Mouse (Mus musculus) midbrain, embryonic 13.5 days (tissue): ENCODE measurements around the gene Sema6b. TPM values are rescaled to one million over a fixed set of nuclear protein-coding genes. Genes with fewer than 3 reads are reported as not detected.

Experiments used
- ATAC-seq: fragments of 200-750 bp; cut with Nextera tagmentation; 2 replicates; pipeline ENCODE4 v1.8.0; 2017; ENCODE audit warnings: mild to moderate bottlenecking, moderate TSS enrichment, moderate library complexity
- H3K27ac ChIP-seq: fragments of 300-500 bp; sonication (generic); 2 replicates; pipeline ENCODE4 v1.5.1; 2015; ENCODE audit warnings: inconsistent platforms, mild to moderate bottlenecking, moderate library complexity
- H3K27me3 ChIP-seq: fragments of 300-500 bp; sonication (generic); 2 replicates; pipeline ENCODE4 v1.6.1; 2015; ENCODE audit warnings: mild to moderate bottlenecking, inconsistent platforms
- H3K36me3 ChIP-seq: fragments of 300-500 bp; sonication (generic); 2 replicates; pipeline ENCODE4 v1.6.1; 2015; ENCODE audit warnings: mild to moderate bottlenecking, inconsistent platforms
- H3K4me1 ChIP-seq: fragments of 300-500 bp; sonication (generic); replicated peaks from 2 replicates; pipeline ENCODE4 v1.6.1; 2015; ENCODE audit warnings: inconsistent platforms
- H3K4me2 ChIP-seq: fragments of 300-500 bp; sonication (generic); replicated peaks from 2 replicates; pipeline ENCODE4 v1.6.1; 2015; ENCODE audit warnings: moderate library complexity, mild to moderate bottlenecking, inconsistent platforms
- H3K4me3 ChIP-seq: fragments of 300-500 bp; sonication (generic); replicated peaks from 2 replicates; pipeline ENCODE4 v1.5.1; 2015; ENCODE audit warnings: mild to moderate bottlenecking, inconsistent platforms
- H3K9ac ChIP-seq: fragments of 300-500 bp; sonication (generic); replicated peaks from 2 replicates; pipeline ENCODE4 v1.6.1; 2015; ENCODE audit warnings: mild to moderate bottlenecking, inconsistent platforms
- H3K9me3 ChIP-seq: fragments of 300-500 bp; sonication (generic); 2 replicates; pipeline ENCODE4 v1.6.1; 2016; ENCODE audit warnings: mild to moderate bottlenecking, inconsistent platforms
- WGBS: fragments of 180-500 bp; shearing (Covaris S2); methylation state at CpG from one replicate; pipeline ENCODE4 v1.1.7; 2015; 5-methylcytosine and 5-hydroxymethylcytosine counted together
- polyA plus RNA-seq: library from polyadenylated mRNA; unstranded; fragments of >200 nt; fragmentation: Nextera tagmentation; extraction: Ambion mirVana; gene quantifications from 2 replicates; pipeline ENCODE4 v1.2.1, GENCODE M21; 2015

Gene Sema6b
- polyA plus RNA-seq, 1 experiment from 2014 or later = 10.4 TPM

- no peak overlapping the region for H3K9ac ChIP-seq
- peaks cover 27% of the 10 kb centered on the region for H3K4me1 ChIP-seq
- H3K27ac ChIP-seq = no peak overlapping the region
- H3K4me3 ChIP-seq = no peak overlapping the region
- no peak overlapping the region for H3K4me2 ChIP-seq
- H3K27me3 ChIP-seq = peaks cover 14% of the 10 kb centered on the region
- 85% methylated on average over 3 of the region's 3 CpGs for WGBS
- no peak for ATAC-seq
- H3K9me3 ChIP-seq = no peaks in the 10 kb centered on the region
- H3K36me3 ChIP-seq = no peaks in the 10 kb centered on the region
These were observed 24.4 kb upstream of the Sema6b start for GRCm38 (mm10) chr17:56164510-56164909.

DNA sequence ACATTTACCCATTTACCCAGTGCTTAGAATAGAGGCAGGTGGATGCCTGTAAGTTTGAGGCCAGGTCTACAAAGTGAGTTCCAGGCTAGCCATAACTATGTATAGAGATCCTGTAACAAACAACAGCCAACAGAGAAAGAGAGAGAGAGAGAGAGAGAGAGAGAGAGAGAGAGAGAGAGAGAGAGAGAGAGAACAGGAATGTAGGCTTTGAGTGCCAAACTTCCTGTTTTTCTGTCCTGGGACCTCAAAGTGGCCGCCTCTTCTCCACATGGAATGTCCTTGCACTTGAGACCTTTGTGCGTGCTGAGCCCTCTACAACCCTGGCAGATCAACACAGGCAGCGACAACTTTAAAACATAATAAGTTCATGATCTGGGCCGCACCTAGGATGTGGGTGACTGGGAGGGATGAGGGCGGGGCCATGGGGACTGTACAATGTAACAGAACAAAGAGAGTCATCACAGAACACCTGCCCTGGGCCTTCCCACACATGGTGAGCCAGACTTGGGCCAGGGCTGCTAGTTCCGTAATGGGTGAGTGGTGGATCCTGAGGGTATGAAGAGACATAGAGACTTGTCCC, 23.5 kb upstream of the Sema6b start:
- no peak for ATAC-seq
- H3K9me3 ChIP-seq = no peaks in the 10 kb centered on the region
- H3K36me3 ChIP-seq = no peaks in the 10 kb centered on the region
- 81% methylated on average over 6 of the region's 6 CpGs for WGBS
- H3K4me1 ChIP-seq = peaks cover 27% of the 10 kb centered on the region
- 0 out of 2 replicates have a peak overlapping the region, but pooled peaks have one; percentile 80 for H3K4me2 ChIP-seq
- H3K27me3 ChIP-seq = peaks cover 18% of the 10 kb centered on the region
- no peak overlapping the region for H3K9ac ChIP-seq
- no peak overlapping the region for H3K4me3 ChIP-seq
- H3K27ac ChIP-seq = no peak overlapping the region

DNA sequence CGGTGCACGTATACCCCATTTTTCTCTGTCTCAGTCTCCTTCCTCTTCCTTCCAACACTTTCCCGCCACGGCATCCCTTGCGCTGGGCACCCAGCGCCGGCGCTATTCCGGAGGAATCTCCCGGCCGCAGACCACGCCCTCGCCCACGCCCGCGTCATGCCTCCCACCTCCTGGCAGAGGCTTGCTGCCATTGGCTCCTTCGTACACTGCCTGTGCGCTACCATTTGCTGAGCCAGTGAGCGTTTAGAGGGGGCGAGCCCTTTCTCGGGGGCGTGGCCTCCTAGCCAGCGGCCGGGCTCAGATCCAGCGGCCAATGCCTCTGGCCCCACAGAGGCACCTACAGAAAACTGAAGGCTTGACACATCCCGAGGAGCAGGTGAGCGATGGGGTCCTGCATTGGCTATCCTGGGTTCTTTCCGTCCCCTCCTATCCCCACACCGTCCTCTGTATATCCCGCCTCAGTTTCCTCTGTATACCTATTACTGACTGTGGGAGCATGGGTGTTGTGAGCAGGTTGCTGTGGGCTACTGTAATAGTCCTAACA, 22.2 kb upstream of the Sema6b start, which contains the start of gene Tnfaip8l1:
TSS of gene Tnfaip8l1 (plus strand) at position 247 of the 544 bp plus-strand sequence.
- no peak within 1 kb of the TSS for H3K27ac ChIP-seq
- under 1% methylated on average over 30 of the region's 30 CpGs for WGBS
- peaks cover 27% of the 10 kb centered on the region for H3K4me1 ChIP-seq
- peak; percentile 98 for ATAC-seq
- H3K4me3 ChIP-seq = peak within 1 kb of the TSS; percentile 44
- H3K27me3 ChIP-seq = peaks cover 27% of the 10 kb centered on the region
- no peaks in the 10 kb centered on the region for H3K9me3 ChIP-seq
- peak within 1 kb of the TSS; percentile 63 for H3K9ac ChIP-seq
- peak within 1 kb of the TSS; percentile 80 for H3K4me2 ChIP-seq
- H3K36me3 ChIP-seq = no peaks in the 10 kb centered on the region

GRCm38 (mm10) chr17:56159729-56160128, 19.6 kb upstream of the Sema6b start:
- under 1% methylated on average over 9 of the region's 9 CpGs for WGBS
- Histone ChIP-seq H3K4me1 (peaks cover 16% of the 10 kb centered on the region), H3K9ac (no peak overlapping the region), H3K4me3 (no peak overlapping the region), H3K27ac (no peak overlapping the region), H3K36me3 (no peaks in the 10 kb centered on the region), H3K4me2 (no peak overlapping the region), H3K9me3 (no peaks in the 10 kb centered on the region), H3K27me3 (peaks cover 38% of the 10 kb centered on the region)
- no peak for ATAC-seq

- 30% methylated on average over 9 of the region's 9 CpGs for WGBS
- H3K27me3 ChIP-seq = peaks cover 37% of the 10 kb centered on the region
- no peak overlapping the region for H3K4me3 ChIP-seq
- no peak overlapping the region for H3K27ac ChIP-seq
- peaks cover 24% of the 10 kb centered on the region for H3K4me1 ChIP-seq
- peak; percentile 47 for ATAC-seq
- no peaks in the 10 kb centered on the region for H3K36me3 ChIP-seq
- H3K4me2 ChIP-seq = no peak overlapping the region
- no peaks in the 10 kb centered on the region for H3K9me3 ChIP-seq
- H3K9ac ChIP-seq = peak overlapping the region; percentile 25; the same call in 1 of the 2 replicates
These were observed 13.5 kb upstream of the Sema6b start for GRCm38 (mm10) chr17:56153643-56154042.

- Histone ChIP-seq H3K27ac (no peak overlapping the region), H3K4me1 (peaks cover 41% of the 10 kb centered on the region), H3K4me2 (no peak overlapping the region), H3K9ac (no peak overlapping the region), H3K27me3 (peaks cover 38% of the 10 kb centered on the region), H3K36me3 (no peaks in the 10 kb centered on the region), H3K9me3 (no peaks in the 10 kb centered on the region), H3K4me3 (no peak overlapping the region)
- WGBS = 44% methylated on average over 2 of the region's 2 CpGs
- no peak for ATAC-seq
These were observed 9.8 kb upstream of the Sema6b start for GRCm38 (mm10) chr17:56149897-56150296.

DNA sequence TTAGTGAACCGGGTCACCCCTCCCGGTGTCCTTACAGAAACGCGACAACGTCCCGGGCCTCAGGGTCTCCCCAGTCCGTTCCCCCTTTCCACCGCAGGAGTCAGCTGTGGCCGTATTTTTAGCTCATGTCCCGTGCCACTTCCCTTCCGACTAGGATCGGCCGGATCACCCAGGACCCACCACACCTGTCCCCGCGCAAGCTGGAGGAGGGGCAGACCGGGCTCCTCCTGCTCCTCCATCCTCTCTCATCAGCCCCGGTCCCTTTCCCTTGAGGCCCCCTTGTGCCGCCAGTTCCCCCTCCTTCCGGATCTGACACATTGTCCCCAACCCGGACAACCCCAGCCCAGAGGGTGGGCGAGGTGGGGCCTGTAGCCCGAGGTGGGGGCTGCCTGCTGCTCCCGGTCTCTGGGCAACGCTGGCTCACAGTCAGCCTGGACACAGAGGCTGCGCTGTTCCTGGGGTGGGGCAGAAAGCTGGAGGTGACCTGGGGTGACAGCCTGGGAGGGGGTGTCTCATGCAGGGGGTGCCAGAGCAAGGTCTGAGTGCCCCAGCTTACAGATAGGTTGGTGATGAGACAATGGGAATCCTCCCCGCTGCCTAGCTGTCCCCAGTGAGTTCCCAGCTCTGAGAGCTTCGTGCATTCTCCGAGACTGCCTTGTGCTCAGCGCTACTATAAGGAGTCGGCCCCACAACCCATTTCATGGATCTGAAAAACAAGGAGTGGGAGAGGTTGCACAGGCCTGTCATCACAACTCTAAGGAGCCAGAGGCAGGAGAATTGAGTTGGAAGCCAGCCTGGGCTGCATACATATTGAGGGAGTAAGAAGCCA, 8.9 kb upstream of the Sema6b start:
- H3K36me3 ChIP-seq = no peaks in the 10 kb centered on the region
- peaks cover 43% of the 10 kb centered on the region for H3K27me3 ChIP-seq
- peak overlapping the region; percentile 37 for H3K4me3 ChIP-seq
- H3K27ac ChIP-seq = no peak overlapping the region
- H3K4me2 ChIP-seq = peak overlapping the region; percentile 63
- WGBS = 1% methylated on average over 30 of the region's 30 CpGs
- H3K9me3 ChIP-seq = no peaks in the 10 kb centered on the region
- H3K4me1 ChIP-seq = peaks cover 37% of the 10 kb centered on the region
- ATAC-seq = peak; percentile 46
- peak overlapping the region; percentile 63 for H3K9ac ChIP-seq

DNA sequence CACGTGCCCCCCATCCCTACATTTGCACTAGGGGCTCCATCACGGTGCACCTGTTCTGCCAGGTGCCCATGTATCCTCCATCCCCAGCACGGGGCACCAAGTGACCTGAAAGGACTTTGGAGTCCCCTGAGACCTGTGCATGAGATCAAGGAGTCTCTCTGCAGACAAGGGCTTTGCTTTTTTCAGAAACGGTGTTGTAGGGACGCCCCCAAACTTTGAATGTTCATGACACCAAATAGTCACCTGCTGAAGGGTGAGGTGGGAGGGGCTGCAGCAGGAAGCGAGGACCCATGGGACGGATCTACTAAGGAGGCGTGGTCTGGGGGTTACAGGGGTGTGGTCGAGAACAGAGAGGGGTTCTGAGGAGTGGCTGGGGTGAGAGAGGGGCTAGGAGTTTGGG, 8.1 kb upstream of the Sema6b start:
- peak overlapping the region; percentile 63; the same call in 1 of the 2 replicates for H3K9ac ChIP-seq
- WGBS = 20% methylated on average over 9 of the region's 9 CpGs
- H3K4me1 ChIP-seq = peaks cover 30% of the 10 kb centered on the region
- H3K9me3 ChIP-seq = no peaks in the 10 kb centered on the region
- H3K27me3 ChIP-seq = peaks cover 46% of the 10 kb centered on the region
- no peaks in the 10 kb centered on the region for H3K36me3 ChIP-seq
- peak; percentile 12 for ATAC-seq
- H3K4me2 ChIP-seq = peak overlapping the region; percentile 63
- H3K4me3 ChIP-seq = peak overlapping the region; percentile 37
- no peak overlapping the region for H3K27ac ChIP-seq

DNA sequence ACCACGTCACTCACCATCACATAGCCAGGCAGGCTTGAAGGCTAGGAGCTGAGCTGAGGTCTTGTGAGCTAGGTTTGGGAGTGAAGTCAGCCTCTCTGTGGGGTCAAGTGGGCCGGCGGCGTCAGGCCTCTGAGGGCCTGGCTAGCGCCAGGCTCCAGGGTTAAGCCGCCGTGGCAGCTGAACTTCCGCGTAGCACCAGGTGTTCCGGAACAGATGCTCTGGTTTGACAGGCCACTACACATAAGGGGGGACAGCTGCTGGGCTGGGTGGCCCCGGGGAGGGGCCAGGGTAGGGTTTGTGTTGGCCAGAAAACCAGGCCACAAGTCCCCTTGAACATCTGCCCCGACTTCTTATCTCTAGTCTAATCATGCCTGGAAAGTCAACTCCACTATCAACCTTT, 7.3 kb upstream of the Sema6b start:
- Histone ChIP-seq H3K27me3 (peaks cover 46% of the 10 kb centered on the region), H3K9ac (no peak overlapping the region), H3K4me2 (no peak overlapping the region), H3K36me3 (no peaks in the 10 kb centered on the region), H3K4me1 (peaks cover 32% of the 10 kb centered on the region), H3K4me3 (no peak overlapping the region), H3K27ac (no peak overlapping the region), H3K9me3 (no peaks in the 10 kb centered on the region)
- no peak for ATAC-seq
- 53% methylated on average over 12 of the region's 12 CpGs for WGBS

- no peaks in the 10 kb centered on the region for H3K9me3 ChIP-seq
- H3K36me3 ChIP-seq = no peaks in the 10 kb centered on the region
- peaks cover 51% of the 10 kb centered on the region for H3K27me3 ChIP-seq
- ATAC-seq = no peak
- H3K27ac ChIP-seq = no peak overlapping the region; the same call in 1 of the 2 replicates
- H3K4me2 ChIP-seq = no peak overlapping the region
- peaks cover 45% of the 10 kb centered on the region for H3K4me1 ChIP-seq
- 19% methylated on average over 9 of the region's 9 CpGs for WGBS
- no peak overlapping the region for H3K9ac ChIP-seq
- H3K4me3 ChIP-seq = no peak overlapping the region
These were observed 6.0 kb upstream of the Sema6b start for GRCm38 (mm10) chr17:56146131-56146530.

DNA sequence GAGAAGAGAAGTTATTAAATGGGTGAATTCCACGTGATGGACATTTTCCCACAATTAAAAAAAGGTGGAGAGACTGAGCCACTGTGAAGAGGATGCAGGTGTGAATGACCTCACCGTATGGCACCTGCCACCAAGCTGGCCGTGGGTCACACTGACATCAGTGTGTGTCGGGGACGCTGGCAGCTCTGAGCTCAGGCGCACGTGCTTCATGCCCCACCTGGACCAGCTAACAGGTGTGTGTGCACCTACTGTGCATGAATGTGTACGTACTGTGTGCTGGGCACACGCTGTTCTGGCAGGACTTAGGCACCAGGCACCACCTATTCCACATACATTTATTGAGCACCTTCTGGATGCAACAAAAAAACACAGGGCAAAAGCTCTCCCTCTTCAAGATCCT, 4.4 kb upstream of the Sema6b start:
- H3K4me1 ChIP-seq = peaks cover 53% of the 10 kb centered on the region
- H3K4me2 ChIP-seq = no peak overlapping the region
- no peaks in the 10 kb centered on the region for H3K9me3 ChIP-seq
- no peak overlapping the region for H3K4me3 ChIP-seq
- peaks cover 47% of the 10 kb centered on the region for H3K27me3 ChIP-seq
- WGBS = 77% methylated on average over 9 of the region's 9 CpGs
- no peak overlapping the region for H3K9ac ChIP-seq
- no peak for ATAC-seq
- no peak overlapping the region for H3K27ac ChIP-seq
- H3K36me3 ChIP-seq = no peaks in the 10 kb centered on the region
